Mouse (Mus musculus) liver, embryonic 14.5 days (tissue): Measurements from ENCODE around the gene Atp8a2.

Experiments used
- CTCF ChIP-seq: IDR thresholded peaks from 2 replicates; pipeline ENCODE4 v1.5.1; 2016; ENCODE audit warnings: antibody characterized with exemption, low read depth, control low read depth
- EP300 ChIP-seq: IDR thresholded peaks from 2 replicates; pipeline ENCODE4 v1.6.1; 2016; ENCODE audit warnings: antibody characterized with exemption, low read depth

GRCm38 (mm10) chr14:59705326-59706058, 491.5 kb downstream of the Atp8a2 start:
- TF ChIP-seq CTCF: no peak
- no peak for TF ChIP-seq EP300
